Mouse (Mus musculus) kidney, embryonic 14.5 days (tissue): ENCODE measurements around the gene Nap1l4. TPM values are rescaled to one million over a fixed set of nuclear protein-coding genes. Genes with fewer than 3 reads are reported as not detected.
"Not testable (repeated sequence)": the region's sequence is repeated elsewhere in the genome, so short reads cannot be mapped to it uniquely, and the experiment has no call there.

Experiments used
- ATAC-seq: fragments of 200-750 bp; cut with Nextera tagmentation; 2 replicates; pipeline ENCODE4 v1.8.0; 2017; ENCODE audit warnings: moderate number of reproducible peaks, mild to moderate bottlenecking, moderate TSS enrichment, moderate library complexity; ENCODE audit not compliant: low FRiP score, low TSS enrichment
- H3K27ac ChIP-seq: fragments of 300-500 bp; sonication (generic); 2 replicates; pipeline ENCODE4 v1.5.1; 2014; ENCODE audit warnings: low read depth, mild to moderate bottlenecking, low read length, moderate library complexity, mixed read lengths
- H3K27me3 ChIP-seq: fragments of 300-500 bp; sonication (generic); 2 replicates; pipeline ENCODE4 v1.6.1; 2014; ENCODE audit warnings: mild to moderate bottlenecking, low read length; ENCODE audit not compliant: control insufficient read depth, insufficient read depth
- H3K36me3 ChIP-seq: fragments of 300-500 bp; sonication (generic); 2 replicates; pipeline ENCODE4 v1.6.1; 2014; ENCODE audit warnings: low read length, mixed read lengths; ENCODE audit not compliant: control insufficient read depth, insufficient read depth
- H3K4me1 ChIP-seq: fragments of 300-500 bp; sonication (generic); 2 replicates; pipeline ENCODE4 v1.6.1; 2014; ENCODE audit warnings: low read length, mixed read lengths; ENCODE audit not compliant: control insufficient read depth, insufficient read depth
- H3K4me2 ChIP-seq: fragments of 300-500 bp; sonication (generic); replicated peaks from 2 replicates; pipeline ENCODE4 v1.6.1; 2014; ENCODE audit warnings: low read depth, mild to moderate bottlenecking, low read length
- H3K4me3 ChIP-seq: fragments of 300-500 bp; sonication (generic); 2 replicates; pipeline ENCODE4 v1.5.1; 2014; ENCODE audit warnings: mild to moderate bottlenecking, low read length
- H3K9ac ChIP-seq: fragments of 300-500 bp; sonication (generic); 2 replicates; pipeline ENCODE4 v1.6.1; 2014; ENCODE audit warnings: low read depth, mild to moderate bottlenecking, low read length, moderate library complexity
- H3K9me3 ChIP-seq: fragments of 300-500 bp; sonication (generic); 2 replicates; pipeline ENCODE4 v1.6.1; 2016; ENCODE audit warnings: low read length; ENCODE audit not compliant: control insufficient read depth
- WGBS: fragments of 180-500 bp; shearing (Covaris S2); extraction: QIAGEN DNeasy Blood & Tissue Kit; methylation state at CpG from one replicate; pipeline ENCODE4 v1.1.7; 2014; 5-methylcytosine and 5-hydroxymethylcytosine counted together
- polyA plus RNA-seq: library from polyadenylated mRNA; unstranded; fragments of >200 nt; fragmentation: Nextera tagmentation; extraction: Ambion mirVana; gene quantifications from 2 replicates; pipeline ENCODE4 v1.2.1, GENCODE M21; 2014

The Nap1l4 gene
- polyA plus RNA-seq, 1 experiment from 2014 or later: 138 TPM

DNA sequence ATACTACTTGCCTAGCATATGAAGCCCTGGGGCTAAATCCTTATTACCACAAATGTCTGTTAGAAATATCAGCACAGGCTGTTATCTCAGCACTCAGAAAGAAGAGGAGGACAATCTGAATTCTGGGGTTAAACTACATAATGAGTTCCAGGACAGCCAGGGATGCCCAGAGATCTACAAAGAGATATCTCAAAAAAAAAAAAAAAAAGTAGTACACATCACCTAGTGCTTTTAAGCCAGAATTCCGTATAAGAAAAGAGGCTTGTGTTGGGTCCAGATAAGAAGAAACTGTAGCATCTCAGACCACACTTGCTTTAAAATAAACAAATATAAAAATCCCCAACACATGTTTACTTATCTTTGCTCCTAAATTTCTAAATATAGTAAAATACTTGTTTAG lies 10.2 kb downstream of the Nap1l4 start:
- H3K4me3 ChIP-seq: no peak overlapping the region
- no peak overlapping the region for H3K27ac ChIP-seq
- 79% methylated on average over 1 of the region's 1 CpGs for WGBS
- H3K9me3 ChIP-seq: no peaks in the 10 kb centered on the region
- no peak for ATAC-seq
- H3K4me1 ChIP-seq: no peaks in the 10 kb centered on the region
- H3K36me3 ChIP-seq: peaks cover 73% of the 10 kb centered on the region
- no peak overlapping the region for H3K4me2 ChIP-seq
- no peak overlapping the region for H3K9ac ChIP-seq
- no peaks in the 10 kb centered on the region for H3K27me3 ChIP-seq

DNA sequence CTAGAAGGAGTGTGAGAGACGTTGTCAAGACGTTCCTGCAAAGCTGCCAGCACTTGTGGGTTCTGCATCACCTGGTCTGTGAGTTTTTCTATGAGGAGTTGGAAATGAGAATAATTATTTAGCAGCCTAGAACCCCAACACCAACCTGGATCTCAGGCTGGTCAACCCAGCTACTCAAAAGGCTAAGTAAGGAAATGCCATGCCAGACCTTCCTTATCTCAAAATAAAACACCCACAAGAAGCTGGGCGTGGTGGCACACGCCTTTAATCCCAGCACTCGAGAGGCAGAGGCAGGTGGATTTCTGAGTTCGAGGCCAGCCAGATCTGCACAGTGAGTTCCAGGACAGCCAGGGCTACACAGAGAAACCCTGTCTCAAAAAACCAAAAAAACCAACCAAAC lies 10.7 kb downstream of the Nap1l4 start:
- not testable (repeated sequence) for H3K9ac ChIP-seq, H3K27ac ChIP-seq, ATAC-seq, H3K4me1 ChIP-seq, H3K4me3 ChIP-seq, H3K9me3 ChIP-seq, H3K4me2 ChIP-seq, H3K27me3 ChIP-seq
- whole genome bisulfite sequencing: 93% methylated on average over 6 of the region's 6 CpGs
- peaks cover 77% of the 10 kb centered on the region for H3K36me3 ChIP-seq

DNA sequence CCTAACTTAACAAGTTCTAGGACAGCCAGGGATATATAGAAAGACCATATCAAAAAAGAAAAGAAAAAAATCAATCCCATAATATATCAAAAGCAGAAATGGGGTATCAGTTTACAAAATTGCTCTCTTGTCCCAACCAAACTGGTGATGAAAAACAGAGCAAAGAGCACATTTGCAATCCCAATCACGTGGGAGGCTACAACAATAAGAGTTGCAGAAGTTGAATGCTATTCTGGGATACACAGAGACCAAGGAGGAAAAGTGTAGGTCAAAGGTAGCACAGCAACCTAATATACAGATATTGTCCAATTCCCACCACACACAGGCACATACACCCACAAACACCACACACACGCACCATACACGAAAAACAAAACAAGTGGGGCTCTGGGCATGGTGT lies 12.7 kb downstream of the Nap1l4 start:
- Histone ChIP-seq H3K27ac (no peak overlapping the region), H3K9ac (no peak overlapping the region), H3K36me3 (peaks cover 92% of the 10 kb centered on the region), H3K4me3 (no peak overlapping the region), H3K4me1 (no peaks in the 10 kb centered on the region), H3K9me3 (no peaks in the 10 kb centered on the region), H3K4me2 (no peak overlapping the region), H3K27me3 (no peaks in the 10 kb centered on the region)
- ATAC-seq: no peak
- WGBS: 87% methylated on average over 3 of the region's 3 CpGs

DNA sequence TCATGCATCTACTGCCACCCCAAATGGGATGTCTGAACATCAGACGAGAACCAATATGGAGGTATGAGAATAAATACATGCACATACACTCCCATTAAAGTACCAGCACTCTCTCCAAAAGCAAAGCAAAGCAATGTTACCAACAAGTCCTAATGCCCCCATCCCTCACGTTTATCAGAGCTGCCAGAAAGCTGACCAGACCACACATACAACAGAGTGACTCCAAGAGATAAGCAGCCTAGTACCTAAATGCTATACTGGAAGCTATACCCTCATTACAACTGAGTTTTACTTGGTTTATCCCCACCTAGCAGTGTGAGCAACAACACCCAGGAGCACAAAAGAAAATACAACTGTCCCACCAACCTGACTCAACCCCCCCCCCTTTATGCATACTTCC lies 15.6 kb downstream of the Nap1l4 start:
- ATAC-seq: no peak
- Histone ChIP-seq H3K9ac (no peak overlapping the region), H3K4me3 (no peak overlapping the region), H3K4me1 (no peaks in the 10 kb centered on the region), H3K9me3 (no peaks in the 10 kb centered on the region), H3K36me3 (peaks cover 100% of the 10 kb centered on the region), H3K27me3 (no peaks in the 10 kb centered on the region), H3K4me2 (no peak overlapping the region), H3K27ac (no peak overlapping the region)
- 86% methylated on average over 2 of the region's 2 CpGs for WGBS

DNA sequence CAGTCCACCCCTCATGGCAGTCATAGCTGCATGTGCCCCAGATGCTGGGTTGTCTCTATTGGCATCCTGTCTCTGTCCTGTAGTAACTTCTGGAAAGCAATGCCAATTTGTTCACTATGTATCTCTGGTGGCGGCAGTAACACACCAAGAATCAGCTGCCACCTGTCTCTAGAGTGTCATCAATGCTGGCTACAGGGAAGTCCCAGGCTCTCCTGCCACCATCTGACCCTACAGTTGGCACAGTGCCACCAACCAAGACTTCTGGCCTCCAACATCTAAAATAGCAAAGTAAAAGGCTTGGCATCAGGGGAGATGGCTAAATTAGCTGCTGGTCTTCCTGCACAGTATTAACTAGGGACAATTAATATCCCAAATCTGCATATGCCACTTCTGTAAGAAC lies 16.5 kb downstream of the Nap1l4 start:
- H3K36me3 ChIP-seq: peaks cover 100% of the 10 kb centered on the region
- ATAC-seq: no peak
- H3K27ac ChIP-seq: no peak overlapping the region
- no peaks in the 10 kb centered on the region for H3K4me1 ChIP-seq
- no peak overlapping the region for H3K9ac ChIP-seq
- no peaks in the 10 kb centered on the region for H3K27me3 ChIP-seq
- H3K9me3 ChIP-seq: no peaks in the 10 kb centered on the region
- WGBS: 92% methylated on average over 1 of the region's 1 CpGs
- no peak overlapping the region for H3K4me3 ChIP-seq
- no peak overlapping the region for H3K4me2 ChIP-seq

DNA sequence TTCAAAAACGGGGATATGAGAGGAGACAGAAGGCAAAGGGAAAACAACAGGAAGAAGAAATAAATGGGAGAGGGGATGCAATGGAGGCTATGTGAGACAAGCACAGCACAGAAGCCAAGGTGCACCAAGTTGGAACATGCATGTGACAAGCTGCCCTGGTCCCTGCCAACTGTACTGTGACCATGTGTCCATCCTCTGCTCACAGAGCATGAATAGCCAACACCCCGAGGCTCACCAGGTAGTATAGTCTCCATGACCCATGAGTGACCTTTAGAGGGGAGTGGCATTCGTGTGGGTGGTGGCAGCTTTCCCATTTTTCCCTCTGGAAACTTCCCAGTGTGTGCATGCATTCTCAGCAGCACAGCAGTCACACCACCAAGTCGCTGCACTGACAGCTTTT lies 29.6 kb downstream of the Nap1l4 start:
- Histone ChIP-seq H3K9me3 (no peaks in the 10 kb centered on the region), H3K4me3 (no peak overlapping the region), H3K4me2 (no peak overlapping the region), H3K27ac (no peak overlapping the region), H3K4me1 (no peaks in the 10 kb centered on the region), H3K27me3 (no peaks in the 10 kb centered on the region), H3K36me3 (peaks cover 93% of the 10 kb centered on the region), H3K9ac (no peak overlapping the region)
- no peak for ATAC-seq
- 68% methylated on average over 4 of the region's 4 CpGs for WGBS

DNA sequence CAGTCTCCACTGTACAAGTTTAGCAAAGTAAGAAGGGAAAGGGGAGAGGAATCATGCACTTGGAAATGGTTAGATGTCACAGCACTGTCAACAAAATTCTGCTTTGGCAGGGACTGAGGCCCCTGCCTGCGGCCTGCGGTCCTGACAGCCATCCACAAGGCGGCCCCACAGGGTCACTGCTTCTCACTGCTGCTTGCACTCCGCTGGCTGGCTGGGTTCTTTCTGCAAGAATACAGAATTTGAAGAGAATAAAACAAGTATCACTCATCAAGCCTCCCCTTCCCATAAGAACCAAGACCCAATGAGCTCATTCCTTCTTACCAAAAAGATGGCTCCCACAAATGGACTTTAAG lies 34.5 kb downstream of the Nap1l4 start:
- no peak for ATAC-seq

DNA sequence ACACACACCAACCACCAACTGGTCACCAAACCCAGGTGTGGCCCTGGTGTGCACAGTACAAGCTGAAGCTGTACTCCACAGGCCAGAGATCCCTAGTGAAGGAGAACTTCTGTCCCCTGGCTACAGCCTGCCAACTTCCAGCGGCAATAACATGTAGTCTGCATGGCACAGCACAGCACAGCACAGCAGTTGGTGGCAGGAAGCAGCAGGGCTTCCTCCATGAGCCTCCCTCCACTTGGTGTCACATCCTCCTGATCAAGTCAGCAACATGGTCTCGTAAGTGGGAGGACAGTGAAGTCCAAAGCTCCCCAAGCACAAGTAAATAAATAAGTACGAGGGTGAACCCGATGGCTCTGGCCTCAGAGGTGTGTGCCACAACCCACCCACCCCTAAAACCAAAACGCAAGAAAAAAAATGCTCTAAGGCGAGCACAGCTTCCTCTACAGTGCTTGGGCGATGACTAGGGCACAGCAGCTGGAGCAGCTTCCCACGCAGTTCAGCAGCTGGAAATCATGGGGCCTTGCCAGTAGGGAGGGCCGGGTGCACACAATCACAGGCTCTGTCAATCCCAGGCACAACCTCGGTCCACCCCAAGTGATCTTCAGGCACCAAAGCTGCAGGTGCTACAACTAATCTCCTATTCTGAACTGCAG lies 35.0 kb downstream of the Nap1l4 start:
- Histone ChIP-seq H3K27ac (no peak overlapping the region), H3K36me3 (peaks cover 59% of the 10 kb centered on the region), H3K9ac (no peak overlapping the region), H3K4me1 (no peaks in the 10 kb centered on the region), H3K27me3 (no peaks in the 10 kb centered on the region), H3K9me3 (no peaks in the 10 kb centered on the region), H3K4me2 (no peak overlapping the region), H3K4me3 (no peak overlapping the region)
- ATAC-seq: no peak
- 91% methylated on average over 10 of the region's 10 CpGs for WGBS

More for the DNA sequence above, 34.5 kb downstream of the Nap1l4 start:
- 96% methylated on average over 4 of the region's 4 CpGs for WGBS
- H3K4me1 ChIP-seq: no peaks in the 10 kb centered on the region
- no peaks in the 10 kb centered on the region for H3K27me3 ChIP-seq
- no peak overlapping the region for H3K4me3 ChIP-seq
- no peak overlapping the region for H3K27ac ChIP-seq
- no peak overlapping the region for H3K4me2 ChIP-seq
- no peaks in the 10 kb centered on the region for H3K9me3 ChIP-seq
- peaks cover 64% of the 10 kb centered on the region for H3K36me3 ChIP-seq
- no peak overlapping the region for H3K9ac ChIP-seq

DNA sequence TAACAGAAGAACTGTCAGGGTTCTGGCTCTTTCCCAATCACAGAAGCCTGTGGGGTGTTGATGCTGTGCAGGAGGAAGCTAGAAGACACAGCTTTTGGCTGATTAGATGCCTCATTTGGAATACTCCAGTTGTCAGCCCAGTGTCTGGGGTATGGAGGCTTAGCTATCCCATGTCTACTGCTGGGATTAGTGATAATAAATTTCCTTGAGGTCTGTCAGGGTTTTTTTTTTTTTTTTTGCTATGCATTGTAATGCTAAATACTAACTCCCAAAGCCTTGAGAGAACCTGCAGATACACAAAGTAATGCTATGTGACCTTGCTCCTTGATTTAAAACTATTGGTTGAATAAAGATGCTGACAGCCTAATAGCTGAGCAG lies 37.6 kb downstream of the Nap1l4 start:
- Histone ChIP-seq H3K27ac (no peak overlapping the region), H3K27me3 (no peaks in the 10 kb centered on the region), H3K9ac (no peak overlapping the region), H3K4me2 (no peak overlapping the region), H3K4me3 (no peak overlapping the region), H3K9me3 (no peaks in the 10 kb centered on the region), H3K36me3 (peaks cover 33% of the 10 kb centered on the region), H3K4me1 (no peaks in the 10 kb centered on the region)
- no peak for ATAC-seq
